Mouse (Mus musculus): ENCODE results near the gene Commd1.

Gene Commd1

GRCm38 (mm10) chr11:22989786-22990185, 7.6 kb upstream of the Commd1 start:
- DNase-seq, result no peak

- DNase-seq, result peak; percentile 28 to 53
These were observed 5.2 kb upstream of the Commd1 start for GRCm38 (mm10) chr11:22987357-22987756.

- no peak for DNase-seq
These were observed 3.3 kb upstream of the Commd1 start for GRCm38 (mm10) chr11:22985510-22985909.

- no peak for DNase-seq
These were observed 664 bp upstream of the Commd1 start for GRCm38 (mm10) chr11:22982846-22983245.

- no peak for DNase-seq
These were observed 635 bp downstream of the Commd1 start for GRCm38 (mm10) chr11:22981543-22981950.

- DNase-seq, result no peak
These were observed 1.1 kb downstream of the Commd1 start for GRCm38 (mm10) chr11:22981041-22981440.

- no peak for DNase-seq
These were observed 3.0 kb downstream of the Commd1 start for GRCm38 (mm10) chr11:22979221-22979620.

GRCm38 (mm10) chr11:22978711-22979110, 3.5 kb downstream of the Commd1 start:
- peak; percentile 81 to 83 for DNase-seq

GRCm38 (mm10) chr11:22978215-22978614, 4.0 kb downstream of the Commd1 start:
- DNase-seq, result peak; percentile 19 to 26

- DNase-seq, result peak in 1 of 2 experiments; percentile 23
These were observed 8.6 kb downstream of the Commd1 start for GRCm38 (mm10) chr11:22973599-22973998.

GRCm38 (mm10) chr11:22972746-22973526, 9.2 kb downstream of the Commd1 start:
- peak; percentile 89 to 90 for DNase-seq

GRCm38 (mm10) chr11:22971835-22972709, 10.1 kb downstream of the Commd1 start, which contains the start of gene Zrsr1:
Gene Zrsr1 (plus strand): TSS chr11:22972005.
- peak; percentile 77 to 86 for DNase-seq

GRCm38 (mm10) chr11:22970546-22970945, 11.6 kb downstream of the Commd1 start:
- no peak for DNase-seq

- DNase-seq, result no peak
These were observed 12.7 kb downstream of the Commd1 start for GRCm38 (mm10) chr11:22969486-22969885.

GRCm38 (mm10) chr11:22965503-22965902, 16.7 kb downstream of the Commd1 start:
- DNase-seq, result no peak

GRCm38 (mm10) chr11:22964401-22964800, 17.8 kb downstream of the Commd1 start:
- no peak for DNase-seq

- no peak for DNase-seq
These were observed 20.1 kb downstream of the Commd1 start for GRCm38 (mm10) chr11:22962101-22962500.

GRCm38 (mm10) chr11:22957791-22958374, 24.3 kb downstream of the Commd1 start:
- no peak for DNase-seq

- peak; percentile 10 to 46 for DNase-seq
These were observed 25.4 kb downstream of the Commd1 start for GRCm38 (mm10) chr11:22956830-22957229.

GRCm38 (mm10) chr11:22956346-22956745, 25.8 kb downstream of the Commd1 start:
- no peak for DNase-seq

- no peak for DNase-seq
These were observed 29.5 kb downstream of the Commd1 start for GRCm38 (mm10) chr11:22952668-22953067.

GRCm38 (mm10) chr11:22950131-22950530, 32.1 kb downstream of the Commd1 start:
- DNase-seq, result no peak

GRCm38 (mm10) chr11:22949101-22949500, 33.1 kb downstream of the Commd1 start:
- no peak for DNase-seq

All from cerebellum, postnatal 25 days (tissue).